Mouse (Mus musculus): Measurements from ENCODE around the gene Pi4kb.

DNA sequence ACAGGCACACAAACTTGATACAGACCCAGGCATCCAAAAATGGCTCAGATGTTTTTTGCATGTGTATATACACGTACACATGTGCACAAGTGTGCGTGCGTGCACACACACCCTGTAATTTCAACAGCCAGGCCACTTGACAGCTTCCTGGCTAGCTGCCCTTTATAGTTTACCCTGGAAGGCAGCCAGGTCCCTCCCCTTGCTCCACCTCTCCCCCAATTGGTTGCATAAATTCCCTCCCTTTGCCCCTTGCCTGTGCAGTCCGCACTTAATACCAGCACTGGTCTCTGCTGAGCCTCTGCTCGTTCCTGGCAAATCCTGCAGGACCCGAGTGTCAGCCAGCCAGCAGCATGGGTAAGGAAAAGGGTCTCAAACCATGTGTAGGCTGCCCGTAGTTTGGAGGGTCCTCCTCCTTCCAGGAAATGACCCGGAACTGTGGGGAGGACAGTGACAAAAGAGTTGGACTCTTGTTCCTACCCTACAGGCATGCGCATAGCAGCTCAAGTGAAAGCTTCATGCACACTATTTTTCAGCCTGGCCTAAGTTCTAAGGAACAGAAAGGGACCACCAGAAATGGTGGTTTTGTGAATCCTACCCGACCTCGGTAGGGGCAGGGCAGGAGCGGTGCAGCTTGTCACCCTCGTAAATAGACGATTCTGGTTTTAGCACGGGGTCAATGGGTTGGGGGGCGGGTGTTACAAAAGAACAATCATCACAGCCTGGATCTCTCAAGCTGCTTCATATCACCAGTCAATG is 41.5 kb upstream of the Pi4kb start, which contains the start of gene Selenbp1:
- TF ChIP-seq POLR2A (IDR thresholded peaks at IDR 0.05; ENCODE audit: control insufficient read depth, extremely low read depth, insufficient read depth, low read length, poor library complexity), result no peak
- TF ChIP-seq CTCF (IDR thresholded peaks at IDR 0.05; ENCODE audit: borderline replicate concordance, control insufficient read depth, extremely low read depth, insufficient read depth, low read length, poor library complexity), result no peak
